Mouse (Mus musculus): ENCODE measurements around the gene Traf3ip3. TPM values are rescaled to one million over a fixed set of nuclear protein-coding genes. Genes with fewer than 3 reads are reported as not detected.

Gene Traf3ip3
- polyA plus RNA-seq, 1 experiment from 2014 or later, result 8.5 TPM

GRCm38 (mm10) chr1:193220408-193220807, 18.9 kb upstream of the Traf3ip3 start:
- H3K4me1 ChIP-seq (ENCODE audit: control insufficient read depth, insufficient read depth, low read length), result no peaks in the 10 kb centered on the region
- no peak overlapping the region for H3K27ac ChIP-seq (ENCODE audit: low read length)
- no peak for ATAC-seq (ENCODE audit: insufficient read depth, low FRiP score)
- H3K4me2 ChIP-seq (ENCODE audit: low read depth, low read length), result no peak overlapping the region
- no peaks in the 10 kb centered on the region for H3K36me3 ChIP-seq (ENCODE audit: control insufficient read depth, insufficient read depth, low read length)
- H3K27me3 ChIP-seq (ENCODE audit: control insufficient read depth, insufficient read depth, low read length), result no peaks in the 10 kb centered on the region
- H3K9ac ChIP-seq (ENCODE audit: low read length), result no peak overlapping the region
- no peaks in the 10 kb centered on the region for H3K9me3 ChIP-seq (replicated peaks; ENCODE audit: control insufficient read depth, low read length)
- WGBS, result 63% methylated on average over 5 of the region's 5 CpGs
- H3K4me3 ChIP-seq (replicated peaks; ENCODE audit: low read length), result no peak overlapping the region

DNA sequence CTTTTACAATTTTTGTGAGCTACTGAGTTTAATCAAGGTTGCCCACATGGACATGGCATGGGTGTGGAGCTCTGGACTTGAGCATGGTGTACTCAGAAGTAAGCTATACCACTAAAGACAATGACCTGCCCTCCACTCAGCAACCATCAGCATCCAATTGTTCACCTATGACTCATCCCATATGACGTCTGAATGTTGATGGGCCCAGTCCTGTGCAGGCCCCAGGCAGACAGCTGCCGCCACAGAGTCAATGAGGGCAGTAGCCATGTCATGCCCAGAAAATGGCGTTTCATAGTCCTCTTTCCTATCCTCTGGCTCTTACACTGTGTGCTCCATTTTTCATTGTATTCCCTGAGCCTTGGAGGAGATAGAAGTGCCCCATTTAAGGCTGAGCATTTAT, 14.5 kb upstream of the Traf3ip3 start:
- H3K9me3 ChIP-seq (replicated peaks; ENCODE audit: control insufficient read depth, low read length), result no peaks in the 10 kb centered on the region
- no peak for ATAC-seq (ENCODE audit: insufficient read depth, low FRiP score)
- no peaks in the 10 kb centered on the region for H3K4me1 ChIP-seq (ENCODE audit: control insufficient read depth, insufficient read depth, low read length)
- H3K36me3 ChIP-seq (ENCODE audit: control insufficient read depth, insufficient read depth, low read length), result no peaks in the 10 kb centered on the region
- H3K9ac ChIP-seq (ENCODE audit: low read length), result no peak overlapping the region
- no peaks in the 10 kb centered on the region for H3K27me3 ChIP-seq (ENCODE audit: control insufficient read depth, insufficient read depth, low read length)
- H3K4me2 ChIP-seq (ENCODE audit: low read depth, low read length), result no peak overlapping the region
- no peak overlapping the region for H3K27ac ChIP-seq (ENCODE audit: low read length)
- H3K4me3 ChIP-seq (replicated peaks; ENCODE audit: low read length), result no peak overlapping the region
- 78% methylated on average over 3 of the region's 3 CpGs for WGBS

- WGBS, result 62% methylated on average over 5 of the region's 5 CpGs
- no peak overlapping the region for H3K9ac ChIP-seq (ENCODE audit: low read length)
- H3K4me1 ChIP-seq (ENCODE audit: control insufficient read depth, insufficient read depth, low read length), result no peaks in the 10 kb centered on the region
- no peak for ATAC-seq (ENCODE audit: insufficient read depth, low FRiP score)
- H3K36me3 ChIP-seq (ENCODE audit: control insufficient read depth, insufficient read depth, low read length), result no peaks in the 10 kb centered on the region
- H3K27me3 ChIP-seq (ENCODE audit: control insufficient read depth, insufficient read depth, low read length), result no peaks in the 10 kb centered on the region
- H3K27ac ChIP-seq (ENCODE audit: low read length), result no peak overlapping the region
- H3K4me3 ChIP-seq (replicated peaks; ENCODE audit: low read length), result no peak overlapping the region
- no peak overlapping the region for H3K4me2 ChIP-seq (ENCODE audit: low read depth, low read length)
- H3K9me3 ChIP-seq (replicated peaks; ENCODE audit: control insufficient read depth, low read length), result no peaks in the 10 kb centered on the region
Measured at GRCm38 (mm10) chr1:193214053-193214452, 12.6 kb upstream of the Traf3ip3 start.

DNA sequence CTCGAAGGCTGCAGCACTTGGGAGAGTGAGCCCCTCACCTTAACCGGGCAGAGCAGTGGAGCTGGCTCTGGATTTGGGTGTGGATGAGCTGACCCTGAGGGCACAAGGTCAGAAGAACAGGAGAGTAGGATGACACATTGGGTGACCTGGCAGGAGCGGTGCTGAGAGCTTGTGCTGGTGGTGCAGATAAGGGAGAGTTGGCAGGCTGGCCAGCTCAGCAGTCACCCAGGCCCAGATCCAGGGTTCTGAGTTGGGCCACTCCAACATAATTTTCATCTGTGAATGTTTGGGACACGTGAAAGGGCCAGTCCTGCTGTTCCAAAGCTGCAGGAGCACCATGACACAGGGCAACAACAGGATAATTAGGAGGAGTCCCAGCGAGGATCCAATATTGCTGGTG, 9.9 kb upstream of the Traf3ip3 start:
- Histone ChIP-seq H3K36me3 (ENCODE audit: control insufficient read depth, insufficient read depth, low read length) (no peaks in the 10 kb centered on the region), H3K9me3 (replicated peaks; ENCODE audit: control insufficient read depth, low read length) (no peaks in the 10 kb centered on the region), H3K4me2 (ENCODE audit: low read depth, low read length) (no peak overlapping the region), H3K27ac (ENCODE audit: low read length) (no peak overlapping the region), H3K4me3 (replicated peaks; ENCODE audit: low read length) (no peak overlapping the region), H3K4me1 (ENCODE audit: control insufficient read depth, insufficient read depth, low read length) (no peaks in the 10 kb centered on the region), H3K27me3 (ENCODE audit: control insufficient read depth, insufficient read depth, low read length) (no peaks in the 10 kb centered on the region), H3K9ac (ENCODE audit: low read length) (no peak overlapping the region)
- no peak for ATAC-seq (ENCODE audit: insufficient read depth, low FRiP score)
- 59% methylated on average over 5 of the region's 5 CpGs for WGBS

GRCm38 (mm10) chr1:193208178-193208577, 6.7 kb upstream of the Traf3ip3 start:
- H3K27ac ChIP-seq (ENCODE audit: low read length), result no peak overlapping the region

GRCm38 (mm10) chr1:193207503-193207902, 6.0 kb upstream of the Traf3ip3 start, which contains the start of gene Lamb3:
Lamb3 (plus strand) TSS chr1:193207699.
- no peaks in the 10 kb centered on the region for H3K9me3 ChIP-seq (replicated peaks; ENCODE audit: control insufficient read depth, low read length)
- H3K27ac ChIP-seq (ENCODE audit: low read length), result no peak within 1 kb of the TSS
- H3K27me3 ChIP-seq (ENCODE audit: control insufficient read depth, insufficient read depth, low read length), result no peaks in the 10 kb centered on the region
- H3K4me1 ChIP-seq (ENCODE audit: control insufficient read depth, insufficient read depth, low read length), result no peaks in the 10 kb centered on the region
- ATAC-seq (ENCODE audit: insufficient read depth, low FRiP score), result no peak
- no peak within 1 kb of the TSS for H3K4me2 ChIP-seq (ENCODE audit: low read depth, low read length)
- H3K4me3 ChIP-seq (replicated peaks; ENCODE audit: low read length), result no peak within 1 kb of the TSS
- H3K36me3 ChIP-seq (ENCODE audit: control insufficient read depth, insufficient read depth, low read length), result no peaks in the 10 kb centered on the region
- 87% methylated on average over 3 of the region's 3 CpGs for WGBS
- no peak within 1 kb of the TSS for H3K9ac ChIP-seq (ENCODE audit: low read length)

More at GRCm38 (mm10) chr1:193208178-193208577, 6.7 kb upstream of the Traf3ip3 start:
- H3K4me2 ChIP-seq (ENCODE audit: low read depth, low read length), result no peak overlapping the region
- no peaks in the 10 kb centered on the region for H3K27me3 ChIP-seq (ENCODE audit: control insufficient read depth, insufficient read depth, low read length)
- no peaks in the 10 kb centered on the region for H3K4me1 ChIP-seq (ENCODE audit: control insufficient read depth, insufficient read depth, low read length)
- WGBS, result 42% methylated on average over 2 of the region's 2 CpGs
- no peak overlapping the region for H3K4me3 ChIP-seq (replicated peaks; ENCODE audit: low read length)
- no peaks in the 10 kb centered on the region for H3K36me3 ChIP-seq (ENCODE audit: control insufficient read depth, insufficient read depth, low read length)
- no peak overlapping the region for H3K9ac ChIP-seq (ENCODE audit: low read length)
- H3K9me3 ChIP-seq (replicated peaks; ENCODE audit: control insufficient read depth, low read length), result no peaks in the 10 kb centered on the region
- ATAC-seq (ENCODE audit: insufficient read depth, low FRiP score), result 0 out of 2 replicates have a peak, but pooled peaks have one; percentile 25

DNA sequence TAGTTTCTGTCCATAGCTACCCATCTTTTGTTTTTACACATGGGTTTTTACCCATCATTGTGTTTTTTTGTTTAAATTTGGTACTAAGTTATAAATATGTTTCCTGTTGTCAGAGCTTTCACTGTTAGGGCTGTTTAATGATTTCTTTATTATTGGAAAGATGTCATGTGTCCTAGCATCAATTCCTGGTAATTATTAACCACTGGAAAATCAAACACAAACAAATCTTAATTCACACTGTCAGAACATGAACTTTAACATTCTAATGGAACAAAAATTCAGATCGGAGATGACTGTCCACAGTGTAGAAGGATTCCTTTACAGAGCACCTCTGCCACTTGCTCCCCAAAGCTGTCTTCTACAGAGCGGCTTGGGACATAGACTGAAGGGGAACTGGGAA, 3.9 kb upstream of the Traf3ip3 start:
- Histone ChIP-seq H3K9me3 (replicated peaks; ENCODE audit: control insufficient read depth, low read length) (no peaks in the 10 kb centered on the region), H3K36me3 (ENCODE audit: control insufficient read depth, insufficient read depth, low read length) (no peaks in the 10 kb centered on the region), H3K4me2 (ENCODE audit: low read depth, low read length) (no peak overlapping the region), H3K4me1 (ENCODE audit: control insufficient read depth, insufficient read depth, low read length) (no peaks in the 10 kb centered on the region), H3K4me3 (replicated peaks; ENCODE audit: low read length) (no peak overlapping the region), H3K27ac (ENCODE audit: low read length) (no peak overlapping the region), H3K9ac (ENCODE audit: low read length) (no peak overlapping the region), H3K27me3 (ENCODE audit: control insufficient read depth, insufficient read depth, low read length) (no peaks in the 10 kb centered on the region)
- WGBS, result 73% methylated on average over 2 of the region's 2 CpGs
- no peak for ATAC-seq (ENCODE audit: insufficient read depth, low FRiP score)

DNA sequence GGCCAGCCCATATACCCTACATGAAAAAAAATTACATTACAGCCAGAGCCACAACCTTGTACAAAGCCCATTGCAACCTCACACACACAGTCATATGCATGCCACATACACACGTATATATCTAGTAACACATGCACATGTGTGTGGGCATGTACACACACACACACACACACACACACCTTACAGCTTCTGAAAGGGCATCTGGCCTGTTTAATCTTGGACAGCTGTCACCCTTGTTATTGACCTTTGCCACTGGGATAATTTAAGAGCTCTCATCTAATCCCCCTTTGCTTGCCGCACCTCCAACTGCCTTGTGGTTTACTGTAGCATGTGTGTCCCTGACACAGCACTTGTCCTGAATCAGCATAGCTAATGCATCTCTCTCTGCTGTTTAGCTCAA, 2.3 kb upstream of the Traf3ip3 start:
- no peak overlapping the region for H3K4me2 ChIP-seq (ENCODE audit: low read depth, low read length)
- no peak overlapping the region for H3K4me3 ChIP-seq (replicated peaks; ENCODE audit: low read length)
- ATAC-seq (ENCODE audit: insufficient read depth, low FRiP score), result no peak
- no peaks in the 10 kb centered on the region for H3K4me1 ChIP-seq (ENCODE audit: control insufficient read depth, insufficient read depth, low read length)
- H3K36me3 ChIP-seq (ENCODE audit: control insufficient read depth, insufficient read depth, low read length), result no peaks in the 10 kb centered on the region
- no peaks in the 10 kb centered on the region for H3K9me3 ChIP-seq (replicated peaks; ENCODE audit: control insufficient read depth, low read length)
- no peak overlapping the region for H3K27ac ChIP-seq (ENCODE audit: low read length)
- H3K9ac ChIP-seq (ENCODE audit: low read length), result no peak overlapping the region
- H3K27me3 ChIP-seq (ENCODE audit: control insufficient read depth, insufficient read depth, low read length), result no peaks in the 10 kb centered on the region
- WGBS, result 62% methylated on average over 2 of the region's 2 CpGs

DNA sequence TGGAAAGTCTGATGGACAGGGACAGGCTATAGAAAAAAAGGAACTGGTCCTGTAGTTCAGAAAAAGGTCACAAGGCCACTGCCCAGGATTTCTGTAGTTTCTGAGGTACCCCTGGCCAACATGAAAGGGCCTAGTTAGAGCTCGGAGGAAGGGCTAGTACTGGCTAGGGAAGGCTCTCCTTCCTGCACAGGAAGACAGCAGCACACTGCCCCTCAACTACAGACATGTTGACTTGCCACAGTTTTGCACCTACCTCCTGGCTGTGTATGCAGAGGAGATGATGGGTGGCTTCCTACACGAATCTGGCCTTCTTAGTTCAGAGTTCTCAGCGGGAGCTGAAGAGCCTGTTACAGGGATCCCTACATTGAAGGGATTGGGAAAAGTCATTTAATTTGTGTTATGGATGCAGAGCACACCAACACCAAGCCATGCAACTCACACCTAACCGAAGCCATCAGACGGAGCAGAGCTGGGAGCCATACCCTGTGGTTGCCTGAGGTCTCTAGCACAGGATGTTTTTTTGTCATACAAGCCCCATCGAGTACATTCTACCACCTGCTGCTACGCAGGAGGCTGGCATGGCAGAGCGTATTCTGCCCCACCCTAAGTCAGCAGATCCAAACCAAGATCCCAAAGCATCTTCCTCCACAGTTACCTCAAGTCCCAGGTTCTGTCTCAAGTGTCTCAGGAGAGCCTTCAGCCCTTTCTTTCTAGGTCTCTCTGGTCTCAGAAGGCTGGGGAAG, 692 bp downstream of the Traf3ip3 start:
- no peaks in the 10 kb centered on the region for H3K36me3 ChIP-seq (ENCODE audit: control insufficient read depth, insufficient read depth, low read length)
- no peak overlapping the region for H3K9ac ChIP-seq (ENCODE audit: low read length)

More for the DNA sequence above, 692 bp downstream of the Traf3ip3 start:
- ATAC-seq (ENCODE audit: insufficient read depth, low FRiP score), result no peak
- Histone ChIP-seq H3K4me3 (replicated peaks; ENCODE audit: low read length) (no peak overlapping the region), H3K27ac (ENCODE audit: low read length) (0 out of 2 replicates have a peak overlapping the region, but pooled peaks have one; percentile 6), H3K27me3 (ENCODE audit: control insufficient read depth, insufficient read depth, low read length) (no peaks in the 10 kb centered on the region), H3K4me2 (ENCODE audit: low read depth, low read length) (no peak overlapping the region), H3K9me3 (replicated peaks; ENCODE audit: control insufficient read depth, low read length) (no peaks in the 10 kb centered on the region), H3K4me1 (ENCODE audit: control insufficient read depth, insufficient read depth, low read length) (no peaks in the 10 kb centered on the region)
- 82% methylated on average over 8 of the region's 8 CpGs for WGBS
